Mouse (Mus musculus) midbrain, embryonic 10.5 days (tissue): ENCODE results near the gene Serpina16. TPM values are rescaled to one million over a fixed set of nuclear protein-coding genes. Genes with fewer than 3 reads are reported as not detected.

Experiments
- DNase-seq: peaks from one replicate; pipeline ENCODE4 v3.0.0-alpha.2; 2017; ENCODE audit warnings: low spot score
- H3K27ac ChIP-seq: fragments of 300-500 bp; sonication (generic); replicated peaks from 2 replicates; pipeline ENCODE4 v1.5.1; 2016; ENCODE audit warnings: mild to moderate bottlenecking
- H3K27me3 ChIP-seq: fragments of 300-500 bp; sonication (generic); 2 replicates; pipeline ENCODE4 v1.6.1; 2016; ENCODE audit warnings: low read depth, mild to moderate bottlenecking; ENCODE audit not compliant: poor library complexity, severe bottlenecking
- H3K36me3 ChIP-seq: fragments of 300-500 bp; sonication (generic); 2 replicates; pipeline ENCODE4 v1.6.1; 2016; ENCODE audit warnings: mild to moderate bottlenecking, moderate library complexity
- H3K4me1 ChIP-seq: fragments of 300-500 bp; sonication (generic); 2 replicates; pipeline ENCODE4 v1.6.1; 2016
- H3K4me3 ChIP-seq: fragments of 300-500 bp; sonication (generic); 2 replicates; pipeline ENCODE4 v1.5.1; 2016; ENCODE audit warnings: mild to moderate bottlenecking, moderate library complexity
- H3K9me3 ChIP-seq: fragments of 300-500 bp; sonication (generic); replicated peaks from 2 replicates; pipeline ENCODE4 v1.6.1; 2016; ENCODE audit warnings: mild to moderate bottlenecking
- WGBS: fragments of 180-500 bp; shearing (Covaris S2); methylation state at CpG from one replicate; pipeline ENCODE4 v1.1.7; 2016; 5-methylcytosine and 5-hydroxymethylcytosine counted together
- polyA plus RNA-seq: library from polyadenylated mRNA; unstranded; fragments of >200 nt; fragmentation: Nextera tagmentation; extraction: Ambion mirVana; gene quantifications from 2 replicates; pipeline ENCODE4 v1.2.1, GENCODE M21; 2016

Serpina16 gene
- polyA plus RNA-seq, 1 experiment from 2014 or later = not detected

GRCm38 (mm10) chr12:103653836-103654235 lies 22.1 kb downstream of the Serpina16 start:
- DNase-seq = no peak
- Histone ChIP-seq H3K36me3 (no peaks in the 10 kb centered on the region), H3K27me3 (no peaks in the 10 kb centered on the region), H3K4me1 (no peaks in the 10 kb centered on the region), H3K27ac (no peak overlapping the region), H3K9me3 (no peaks in the 10 kb centered on the region), H3K4me3 (no peak overlapping the region)
- 87% methylated on average over 2 of the region's 2 CpGs for WGBS

- DNase-seq = no peak
- no peaks in the 10 kb centered on the region for H3K27me3 ChIP-seq
- H3K4me3 ChIP-seq = no peak overlapping the region
- H3K36me3 ChIP-seq = no peaks in the 10 kb centered on the region
- H3K27ac ChIP-seq = no peak overlapping the region
- H3K9me3 ChIP-seq = no peaks in the 10 kb centered on the region
- no peaks in the 10 kb centered on the region for H3K4me1 ChIP-seq
- WGBS = 78% methylated on average over 2 of the region's 2 CpGs
Observed at GRCm38 (mm10) chr12:103646314-103646713, 29.6 kb downstream of the Serpina16 start.

- Histone ChIP-seq H3K4me1 (no peaks in the 10 kb centered on the region), H3K36me3 (no peaks in the 10 kb centered on the region), H3K27ac (no peak overlapping the region), H3K9me3 (no peaks in the 10 kb centered on the region), H3K4me3 (no peak overlapping the region), H3K27me3 (no peaks in the 10 kb centered on the region)
- DNase-seq = no peak
- 43% methylated on average over 5 of the region's 5 CpGs for WGBS
Observed at GRCm38 (mm10) chr12:103644601-103645000, 31.3 kb downstream of the Serpina16 start.

- Histone ChIP-seq H3K36me3 (no peaks in the 10 kb centered on the region), H3K9me3 (no peaks in the 10 kb centered on the region), H3K4me1 (no peaks in the 10 kb centered on the region), H3K4me3 (no peak overlapping the region), H3K27ac (no peak overlapping the region), H3K27me3 (no peaks in the 10 kb centered on the region)
- 78% methylated on average over 3 of the region's 3 CpGs for WGBS
- DNase-seq = no peak
Observed at GRCm38 (mm10) chr12:103643818-103644217, 32.1 kb downstream of the Serpina16 start.

GRCm38 (mm10) chr12:103643336-103643735 lies 32.6 kb downstream of the Serpina16 start:
- Histone ChIP-seq H3K27ac (no peak overlapping the region), H3K4me1 (no peaks in the 10 kb centered on the region), H3K9me3 (no peaks in the 10 kb centered on the region), H3K4me3 (no peak overlapping the region), H3K27me3 (no peaks in the 10 kb centered on the region), H3K36me3 (no peaks in the 10 kb centered on the region)
- 0% methylated on average over 2 of the region's 2 CpGs for WGBS
- DNase-seq = peak; percentile 81

GRCm38 (mm10) chr12:103635846-103636245 lies 40.1 kb downstream of the Serpina16 start:
- H3K4me1 ChIP-seq = no peaks in the 10 kb centered on the region
- H3K36me3 ChIP-seq = no peaks in the 10 kb centered on the region
- no peak overlapping the region for H3K4me3 ChIP-seq
- H3K27me3 ChIP-seq = no peaks in the 10 kb centered on the region
- no peaks in the 10 kb centered on the region for H3K9me3 ChIP-seq
- DNase-seq = no peak
- 85% methylated on average over 2 of the region's 2 CpGs for WGBS
- H3K27ac ChIP-seq = no peak overlapping the region

GRCm38 (mm10) chr12:103634430-103634829 lies 41.5 kb downstream of the Serpina16 start:
- H3K4me3 ChIP-seq = no peak overlapping the region
- H3K27me3 ChIP-seq = no peaks in the 10 kb centered on the region
- DNase-seq = no peak
- H3K36me3 ChIP-seq = no peaks in the 10 kb centered on the region
- H3K4me1 ChIP-seq = no peaks in the 10 kb centered on the region
- no peak overlapping the region for H3K27ac ChIP-seq
- no peaks in the 10 kb centered on the region for H3K9me3 ChIP-seq
- WGBS = 82% methylated on average over 2 of the region's 2 CpGs

- no peak for DNase-seq
- H3K4me1 ChIP-seq = no peaks in the 10 kb centered on the region
- no peak within 1 kb of the TSS for H3K27ac ChIP-seq
- no peaks in the 10 kb centered on the region for H3K9me3 ChIP-seq
- H3K4me3 ChIP-seq = no peak within 1 kb of the TSS
- no peaks in the 10 kb centered on the region for H3K27me3 ChIP-seq
- 77% methylated on average over 3 of the region's 3 CpGs for whole genome bisulfite sequencing
- no peaks in the 10 kb centered on the region for H3K36me3 ChIP-seq
Observed at GRCm38 (mm10) chr12:103631203-103631612, 44.7 kb downstream of the Serpina16 start, which contains the start of gene Serpina10. TSS of gene Serpina10 (minus strand) at chr12:103631444.

Other genes starting within 250 kb of the Serpina16 start
- gene Ifi27, start 241.9 kb downstream of the Serpina16 start, polyA plus RNA-seq = 0.75 and 1.4 TPM in 2 replicates
- 0.48 and 1.4 TPM in 2 replicates for gene Ifi27l2a, start 232.5 kb downstream of the Serpina16 start, polyA plus RNA-seq
- gene Ifi27l2b, start 218.9 kb downstream of the Serpina16 start, polyA plus RNA-seq = not detected in 2 replicates
- gene Ppp4r4, start 143.9 kb downstream of the Serpina16 start, polyA plus RNA-seq = 2.6 and 3.4 TPM in 2 replicates
- not detected in 2 replicates for gene Serpina10, start 44.7 kb downstream of the Serpina16 start, polyA plus RNA-seq
- not detected in 2 replicates for gene Serpina6, start 18.9 kb downstream of the Serpina16 start, polyA plus RNA-seq
- not detected in 2 replicates for gene Serpina1f, start 19.4 kb upstream of the Serpina16 start, polyA plus RNA-seq
- gene Serpina1d, start 97.5 kb upstream of the Serpina16 start, polyA plus RNA-seq = not detected in 2 replicates
- 0.09 TPM in 1 of 2 replicates, not detected in the other for gene Serpina1b, start 154.2 kb upstream of the Serpina16 start, polyA plus RNA-seq
- not detected in 2 replicates for gene Serpina1a, start 187.4 kb upstream of the Serpina16 start, polyA plus RNA-seq
- gene Serpina1c, start 228.7 kb upstream of the Serpina16 start, polyA plus RNA-seq = not detected in 2 replicates